Mouse (Mus musculus) liver, embryonic 14.5 days (tissue): ENCODE measurements at regions not wholly inside any gene's neighbourhood (a gene's known extent, or its start where the extent isn't known, plus 50 kb on each side); places are given as distances from the start of the nearest gene placed in this dataset.

Experiments used
- CTCF ChIP-seq: IDR thresholded peaks from 2 replicates; pipeline ENCODE4 v1.5.1; 2016; ENCODE audit warnings: antibody characterized with exemption, low read depth, control low read depth
- EP300 ChIP-seq: IDR thresholded peaks from 2 replicates; pipeline ENCODE4 v1.6.1; 2016; ENCODE audit warnings: antibody characterized with exemption, low read depth

GRCm38 (mm10) chr2:45623056-45623455, 505.9 kb upstream of the Zeb2 start:
- no peak for TF ChIP-seq CTCF
- no peak for TF ChIP-seq EP300
